Mouse (Mus musculus): ENCODE data around the gene Ercc6l2. TPM values are rescaled to one million over a fixed set of nuclear protein-coding genes. Genes with fewer than 3 reads are reported as not detected.

Gene Ercc6l2
- total RNA-seq (2023): 10 to 100 TPM; 11.5 to 13.0 TPM

DNA sequence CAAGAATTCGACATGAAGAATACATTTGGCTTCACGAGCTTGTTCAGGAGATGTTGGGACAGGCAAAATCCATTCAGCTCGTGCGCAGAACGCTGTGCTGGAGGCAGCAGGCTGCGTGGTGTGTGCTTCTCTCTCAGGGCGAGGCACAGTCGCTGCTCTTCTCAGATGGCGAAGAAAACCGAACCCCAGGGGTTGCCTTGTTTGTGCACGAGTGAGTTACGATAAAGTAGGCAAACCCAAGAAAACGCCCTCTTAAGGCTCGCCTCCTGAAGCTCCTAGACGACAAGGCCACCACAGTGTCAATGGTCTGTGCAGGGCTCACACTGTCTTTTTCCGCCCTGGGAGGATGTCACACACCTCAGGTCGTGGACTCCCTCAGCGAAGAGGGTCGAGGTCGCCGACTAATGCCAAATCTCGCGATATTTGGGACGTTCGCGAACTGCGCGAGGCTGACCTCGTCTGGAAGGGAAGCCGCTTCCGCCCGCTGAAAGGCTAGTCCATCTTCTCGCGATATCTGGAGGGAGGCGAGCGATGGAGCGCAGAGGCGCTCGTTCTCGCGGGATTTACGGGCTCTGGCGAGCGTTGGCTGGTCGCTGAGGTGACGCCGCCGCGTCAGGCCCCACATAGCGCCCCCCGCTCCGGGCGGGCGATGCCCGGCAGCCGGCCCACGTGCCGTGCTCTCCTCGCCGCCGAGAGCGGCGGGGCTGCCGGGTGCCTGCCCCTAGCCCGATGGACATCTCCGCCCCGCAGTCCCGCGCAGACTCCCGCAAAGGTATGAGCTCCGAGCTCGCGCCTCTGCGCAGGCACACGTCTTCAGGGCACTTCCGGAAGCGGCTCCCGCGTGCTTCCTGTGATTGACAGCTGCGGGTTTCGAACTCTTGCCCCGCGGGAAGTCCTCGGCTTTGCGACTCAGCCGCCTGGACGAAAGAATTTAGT is at the start of gene Ercc6l2:
Ercc6l2 (plus strand) TSS at position 495 of the 936 bp plus-strand sequence.

Other genes with a start within 250 kb of the Ercc6l2 start
- gene Ptch1, start 241.6 kb upstream of the Ercc6l2 start, total RNA-seq (2023): 1 to 10 TPM; 2.2 to 3.0 TPM